Mouse (Mus musculus): ENCODE measurements at regions not wholly inside any gene's neighbourhood (a gene's known extent, or its start where the extent isn't known, plus 50 kb on each side); places are given as distances from the start of the nearest gene placed in this dataset.

GRCm38 (mm10) chr1:90690591-90691116 is 87.9 kb downstream of the Cops8 start:
- TF ChIP-seq CTCF (IDR thresholded peaks at IDR 0.05; ENCODE audit: borderline replicate concordance, insufficient read depth, low read depth, low read length) = no peak
- TF ChIP-seq POLR2A (IDR thresholded peaks at IDR 0.05; ENCODE audit: borderline replicate concordance, insufficient read depth, low read length) = no peak

Data from cerebellum, adult 2 months (tissue).